Mouse (Mus musculus) thymus, postnatal 0 days (tissue): Measurements from ENCODE around the gene 4930564D02Rik. TPM values are rescaled to one million over a fixed set of nuclear protein-coding genes. Genes with fewer than 3 reads are reported as not detected.
A peak's percentile ranks its signal among the peaks of the same experiment; 100 is the strongest.

Experiments used
- DNase-seq: peaks from one replicate; pipeline ENCODE4 v3.0.0-alpha.2; 2015; ENCODE audit warnings: low spot score
- polyA plus RNA-seq: library from polyadenylated mRNA; unstranded; fragments of >200 nt; fragmentation: Nextera tagmentation; extraction: Ambion mirVana; gene quantifications from 2 replicates; pipeline ENCODE4 v1.2.1, GENCODE M21; 2015

4930564D02Rik gene
- polyA plus RNA-seq, 1 experiment from 2014 or later, result not detected

- no peak for DNase-seq
These were observed 11.0 kb upstream of the 4930564D02Rik start for GRCm38 (mm10) chr3:105055666-105056065.

DNA sequence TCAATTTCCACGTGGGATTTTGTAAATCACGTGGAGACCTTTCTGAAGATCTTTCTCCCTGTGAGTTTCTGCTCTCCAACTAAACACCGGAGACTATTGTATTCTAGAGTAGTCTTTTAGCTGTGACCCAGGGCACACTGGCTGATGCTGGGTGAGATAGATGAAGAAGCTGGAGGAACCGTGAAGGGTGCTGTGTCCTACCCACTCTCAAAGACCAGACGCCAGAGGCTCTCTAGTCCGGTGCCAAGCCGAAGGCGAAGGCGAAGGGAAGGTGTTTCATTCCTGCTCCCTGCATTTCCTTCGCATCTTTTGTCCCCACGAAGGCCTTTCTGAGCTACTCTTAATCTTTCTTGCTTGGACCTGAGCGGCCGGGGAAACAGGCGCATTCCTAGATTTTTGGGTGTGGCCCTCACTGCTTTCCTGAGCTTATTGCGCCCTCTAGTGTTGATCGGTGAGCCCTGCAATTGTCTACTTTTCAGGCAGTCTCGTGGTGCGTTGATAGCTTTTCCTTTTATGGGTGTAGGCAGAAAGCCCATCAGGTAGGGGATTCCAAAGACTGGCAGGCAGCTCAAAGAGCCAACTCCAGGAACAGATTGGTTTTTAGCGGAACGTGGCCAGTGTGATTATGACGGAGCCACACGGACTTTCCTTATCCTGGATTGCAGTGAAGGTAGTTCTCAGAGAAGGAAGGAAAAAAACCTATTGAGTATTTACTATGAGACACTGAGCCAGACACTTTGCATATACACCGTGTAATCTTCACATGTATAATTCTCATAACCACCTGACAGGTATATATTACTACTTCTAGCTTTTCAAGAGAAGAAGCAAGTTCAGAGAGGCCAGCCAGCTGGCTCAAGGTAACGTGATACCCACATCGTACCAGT is 7.8 kb upstream of the 4930564D02Rik start:
- DNase-seq, result peak; percentile 75

DNA sequence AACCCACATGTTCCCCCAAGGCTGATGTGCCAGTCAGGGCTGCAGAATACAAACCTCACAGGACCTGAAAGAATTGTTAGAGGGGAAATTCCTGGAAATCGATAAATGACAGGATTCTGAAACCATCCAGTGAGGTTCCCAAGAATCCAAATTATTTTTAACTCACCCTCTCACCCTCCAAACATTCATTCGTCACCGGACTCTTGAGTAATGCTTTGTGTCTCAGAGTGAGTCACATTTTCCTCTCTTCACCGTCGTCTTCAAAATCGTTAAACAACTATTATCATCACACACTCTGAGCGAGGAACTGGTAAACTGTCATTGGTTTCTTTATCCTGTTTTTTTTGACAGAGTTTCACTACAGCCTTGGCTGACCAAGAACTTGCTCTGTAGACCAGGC is 6.7 kb upstream of the 4930564D02Rik start:
- DNase-seq, result no peak

- DNase-seq, result no peak
These were observed 5.7 kb upstream of the 4930564D02Rik start for GRCm38 (mm10) chr3:105060992-105061391.

DNA sequence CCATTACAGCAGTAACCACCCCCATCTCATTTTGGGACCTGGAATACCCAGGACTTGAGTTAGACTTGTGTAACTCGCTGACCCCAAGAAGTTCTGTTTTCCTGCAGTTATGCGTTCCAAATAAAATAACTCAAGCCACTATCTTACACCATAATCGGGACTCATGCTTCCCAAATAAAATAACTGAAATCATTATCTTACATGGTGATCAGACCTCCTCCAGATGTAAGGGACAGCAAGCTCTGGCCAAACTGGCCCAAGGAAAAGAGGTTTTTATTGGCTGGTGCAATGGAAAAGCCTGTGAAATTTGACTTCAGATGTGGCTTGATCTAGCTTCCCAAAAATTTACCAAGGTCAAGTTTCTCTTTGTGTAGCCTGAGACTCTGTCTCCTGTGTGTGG is 5.1 kb upstream of the 4930564D02Rik start:
- DNase-seq, result no peak

DNA sequence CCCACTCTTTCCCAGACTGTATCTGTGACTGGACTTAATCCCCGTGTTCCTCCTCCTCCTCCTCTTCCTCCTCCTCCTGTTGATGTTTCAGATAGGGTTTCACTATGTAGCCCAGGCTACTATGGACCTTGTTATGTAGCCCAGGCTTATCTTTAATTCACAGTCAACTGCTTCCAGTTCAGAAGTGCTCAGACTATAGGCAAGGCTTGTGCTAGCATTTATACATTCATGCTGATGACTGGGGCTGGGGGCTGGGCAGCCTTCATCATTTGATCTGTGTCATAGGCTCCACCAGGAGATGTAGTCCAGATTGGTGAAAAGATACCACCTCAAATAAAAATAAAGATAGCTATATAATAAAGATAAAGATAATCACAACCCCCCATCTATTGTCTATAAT is 4.7 kb upstream of the 4930564D02Rik start:
- DNase-seq, result no peak

- DNase-seq, result no peak
These were observed 4.0 kb upstream of the 4930564D02Rik start for GRCm38 (mm10) chr3:105062676-105063075.

DNA sequence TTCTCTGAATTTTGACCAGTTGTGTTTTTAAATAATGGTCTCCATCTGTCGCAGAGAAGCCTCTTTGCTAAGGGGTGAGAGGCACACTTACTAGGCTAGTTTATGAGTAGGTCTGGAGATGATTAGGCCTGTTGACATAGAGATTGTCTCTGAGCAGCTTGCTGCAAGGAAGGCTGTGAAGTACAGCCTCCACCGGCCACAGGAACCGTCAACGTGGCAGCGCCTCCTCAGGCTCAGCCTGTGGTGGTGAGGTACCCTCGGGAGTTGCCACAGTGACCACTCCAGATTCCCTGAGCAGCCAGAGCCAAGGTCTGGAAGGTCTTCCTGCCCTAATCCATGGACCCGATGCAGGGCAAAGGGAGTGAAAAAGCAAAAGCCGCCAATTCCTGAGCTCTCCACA is 3.9 kb downstream of the 4930564D02Rik start:
- no peak for DNase-seq

- no peak for DNase-seq
These were observed 4.6 kb downstream of the 4930564D02Rik start for GRCm38 (mm10) chr3:105071251-105071650.

GRCm38 (mm10) chr3:105072536-105072935 is 5.9 kb downstream of the 4930564D02Rik start:
- DNase-seq, result no peak

- no peak for DNase-seq
These were observed 9.2 kb downstream of the 4930564D02Rik start for GRCm38 (mm10) chr3:105075796-105076195.

DNA sequence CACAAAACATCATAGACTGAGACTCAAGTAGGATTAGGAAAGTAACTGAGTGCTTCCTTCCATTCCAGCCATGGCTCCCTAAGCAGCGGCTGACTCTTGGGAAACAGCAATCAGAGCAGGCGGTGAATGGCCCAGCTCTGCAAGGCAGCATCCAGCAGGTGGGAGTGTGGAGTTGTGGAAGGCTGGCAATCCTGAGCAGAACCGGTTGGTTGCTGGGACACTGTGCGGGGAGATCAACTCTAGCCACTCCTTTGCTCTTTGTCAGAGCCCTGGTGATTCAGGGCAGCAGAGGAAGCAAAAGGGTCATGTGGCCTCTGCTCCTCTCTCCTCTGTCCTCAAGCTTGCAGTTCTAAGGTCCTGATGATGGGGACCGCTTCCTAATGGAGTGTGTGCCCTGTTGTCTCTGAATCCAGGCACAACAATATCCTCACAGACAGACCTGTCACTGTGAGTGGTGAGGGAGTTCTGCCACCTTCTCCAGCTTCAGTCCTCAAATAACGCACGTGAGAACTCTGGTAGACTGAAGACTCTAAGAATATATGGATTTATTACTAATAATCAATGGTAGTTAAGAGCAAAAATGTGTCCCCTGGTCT is 11.7 kb downstream of the 4930564D02Rik start:
- DNase-seq, result no peak

- DNase-seq, result no peak
These were observed 20.7 kb downstream of the 4930564D02Rik start for GRCm38 (mm10) chr3:105087344-105087743.

DNA sequence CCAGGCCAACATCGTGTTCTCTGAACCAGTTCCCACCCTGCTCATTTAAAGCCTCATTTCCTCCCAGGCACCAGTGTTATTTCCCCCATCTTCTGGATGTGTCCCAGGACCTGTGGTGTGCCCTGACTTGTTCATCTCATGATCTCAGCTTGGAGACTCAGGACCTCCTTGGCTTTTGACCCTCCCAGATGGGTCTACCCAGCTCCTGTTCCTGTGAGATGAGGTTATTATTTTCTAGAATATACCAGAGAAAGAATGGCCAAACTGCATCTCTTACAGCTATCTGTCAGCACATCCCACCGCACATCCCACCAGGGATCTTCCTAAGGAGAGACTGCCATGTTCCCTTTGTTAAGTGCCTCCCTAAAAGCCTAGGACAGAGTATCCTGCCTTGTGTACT is 22.0 kb downstream of the 4930564D02Rik start:
- DNase-seq, result no peak

DNA sequence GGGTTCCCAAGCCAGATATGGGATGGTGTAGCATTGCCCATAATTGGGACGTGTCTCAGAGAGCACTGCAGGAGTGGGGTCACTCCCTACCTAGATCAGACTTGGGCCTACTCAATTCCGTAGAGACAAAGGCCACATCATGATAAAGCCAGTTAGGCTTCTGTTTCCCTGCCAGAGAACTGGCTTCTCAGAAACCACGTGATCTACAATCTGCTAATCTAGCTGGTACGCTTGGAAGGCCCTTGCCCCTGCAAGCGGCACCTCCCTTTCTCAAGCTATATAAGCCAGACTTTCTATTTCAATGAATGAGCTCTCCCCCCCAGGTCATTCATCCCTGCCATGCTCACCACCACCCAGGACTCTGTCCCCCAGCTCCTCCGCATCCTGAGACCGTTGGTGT is 23.5 kb downstream of the 4930564D02Rik start:
- DNase-seq, result no peak

DNA sequence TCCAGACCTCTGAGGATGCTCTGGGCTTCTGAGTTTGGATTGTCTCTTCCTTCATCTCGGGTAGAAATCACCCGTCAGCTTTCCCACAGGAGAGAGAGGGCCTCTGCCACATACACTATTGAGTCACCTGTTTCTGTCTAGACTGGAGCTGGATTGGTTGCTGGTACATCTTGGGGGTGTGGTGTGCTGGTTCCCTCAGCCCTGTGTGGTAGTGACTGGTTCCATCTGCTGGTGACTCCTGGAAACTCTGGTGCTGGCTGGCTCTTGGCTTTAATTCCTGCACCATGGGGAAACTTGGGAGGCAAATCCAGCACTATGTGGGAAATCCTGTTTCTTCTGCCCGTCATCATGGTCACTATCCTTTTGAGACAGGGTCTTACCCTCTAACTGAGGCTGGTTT is 24.3 kb downstream of the 4930564D02Rik start:
- peak; percentile 14 for DNase-seq

DNA sequence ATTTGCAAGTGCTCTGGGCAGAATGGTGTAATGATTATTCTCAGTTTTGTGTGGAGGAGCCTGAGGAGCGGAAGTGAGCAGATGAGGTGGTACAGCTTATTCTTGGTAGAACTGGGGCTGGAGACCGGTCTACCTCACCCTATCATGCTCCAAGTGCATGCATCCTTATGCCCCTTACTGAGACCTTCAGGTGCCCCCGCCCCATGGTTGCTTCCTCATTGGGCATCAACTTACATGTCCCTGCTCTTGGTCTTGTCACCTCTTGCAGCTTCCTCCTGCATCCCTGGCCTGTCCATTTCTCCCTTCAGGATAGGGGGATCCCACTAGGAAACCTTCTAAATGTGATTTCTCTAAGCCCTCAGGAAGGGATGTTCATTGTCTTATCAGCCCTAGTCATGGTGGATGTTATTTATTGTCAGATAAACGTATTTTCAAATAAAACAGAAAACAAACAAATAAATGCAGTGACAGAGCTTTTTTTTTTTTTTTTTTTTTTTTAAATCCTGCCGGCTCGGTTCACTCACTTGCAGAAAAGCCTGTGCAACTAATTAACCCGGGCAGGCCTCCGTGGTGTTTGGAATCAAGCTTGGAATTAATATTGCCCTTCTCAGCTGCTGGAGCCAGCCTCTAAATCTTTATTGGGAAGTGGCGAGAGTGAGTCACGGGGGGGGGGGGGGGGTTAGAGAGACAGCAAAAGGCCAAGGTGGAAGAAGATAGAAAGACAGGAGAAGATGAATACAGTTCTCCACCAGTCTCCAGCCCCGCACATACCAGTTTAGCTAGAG is 26.3 kb downstream of the 4930564D02Rik start:
- DNase-seq, result no peak

- DNase-seq, result no peak
These were observed 27.8 kb downstream of the 4930564D02Rik start for GRCm38 (mm10) chr3:105094448-105094847.

- DNase-seq, result no peak
These were observed 28.4 kb downstream of the 4930564D02Rik start for GRCm38 (mm10) chr3:105095026-105095425.

DNA sequence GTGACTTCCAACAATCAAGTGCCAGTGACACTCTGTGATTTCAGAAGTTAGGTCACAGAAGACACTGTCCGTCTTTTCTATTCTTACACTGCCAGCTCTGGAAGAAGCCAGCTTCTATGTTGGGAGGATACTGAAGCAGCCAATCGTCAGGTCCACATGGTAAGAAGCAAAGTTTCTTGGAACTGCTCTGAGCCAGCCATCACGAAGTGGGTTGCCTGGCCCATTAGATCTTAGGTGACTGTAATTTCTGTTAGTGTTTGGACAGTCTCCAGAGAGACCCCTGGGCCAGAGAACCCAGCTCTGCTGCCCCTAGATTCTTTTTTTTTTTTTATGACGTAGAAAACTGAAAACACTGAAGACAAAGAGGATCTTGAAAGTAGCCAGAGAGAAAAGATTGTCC is 30.9 kb downstream of the 4930564D02Rik start:
- no peak for DNase-seq

DNA sequence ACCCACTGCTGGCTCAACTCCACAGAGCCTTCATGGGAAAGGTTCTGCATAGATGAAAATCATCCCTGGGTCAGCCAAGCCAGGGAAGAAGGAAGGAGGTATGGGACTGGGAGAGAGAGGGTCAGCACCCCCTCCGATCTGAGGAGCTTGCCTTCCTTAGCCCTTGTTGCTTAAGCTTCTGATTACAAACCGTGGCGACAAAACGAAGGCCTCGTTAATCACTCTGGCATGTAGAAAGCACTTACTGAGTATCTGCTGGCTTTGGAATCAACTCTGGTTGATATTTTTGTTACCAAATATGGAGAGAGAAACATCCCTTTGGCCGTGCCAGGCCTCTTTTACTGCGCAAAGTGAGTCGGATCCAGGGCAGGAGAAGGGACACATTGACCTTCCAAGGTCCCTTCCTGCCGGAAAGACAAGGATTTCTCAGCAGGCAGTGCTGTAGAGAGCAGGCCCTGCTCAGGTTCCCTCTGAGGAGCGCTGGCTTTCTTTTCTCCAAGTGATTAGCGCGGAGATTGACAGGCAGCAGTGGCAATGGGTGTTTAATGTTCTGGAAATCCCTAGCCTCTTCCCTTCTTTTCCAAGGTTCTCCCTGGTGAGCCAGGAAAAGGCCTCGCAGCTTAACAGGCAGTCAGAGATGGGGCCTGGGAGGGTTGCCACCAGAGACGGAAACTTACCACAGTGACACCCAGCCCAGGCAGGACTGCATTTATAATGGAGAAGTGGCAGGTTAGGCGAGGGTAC is 33.1 kb downstream of the 4930564D02Rik start:
- DNase-seq, result no peak
